Mouse (Mus musculus) gastrocnemius, adult 2 months (tissue): ENCODE data around the gene Ovgp1. TPM values are rescaled to one million over a fixed set of nuclear protein-coding genes. Genes with fewer than 3 reads are reported as not detected.
"Not testable (repeated sequence)": the region's sequence is repeated elsewhere in the genome, so short reads cannot be mapped to it uniquely, and the experiment has no call there.

Experiments used
- DNase-seq: peaks from one replicate; pipeline ENCODE4 v3.0.0; 2022
- H3K27ac ChIP-seq: fragments of 200-600 bp; 2 replicates; pipeline ENCODE4 v1.8.1; 2022; ENCODE audit warnings: mild to moderate bottlenecking
- H3K4me3 ChIP-seq: fragments of 200-600 bp; 2 replicates; pipeline ENCODE4 v1.8.1; 2022; ENCODE audit warnings: mild to moderate bottlenecking, moderate library complexity
- CTCF ChIP-seq: fragments of 200-600 bp; IDR thresholded peaks from 2 replicates; pipeline ENCODE4 v1.8.1; 2022; ENCODE audit warnings: antibody characterized with exemption, mild to moderate bottlenecking, moderate library complexity
- intact Hi-C: fragments of 180-260 bp; cut with DNase I; formaldehyde crosslinking; loops from one replicate; pipeline ENCODE4 v1.15.1; 2025
- total RNA-seq, 2 experiments: library from RNA; stranded (reverse); gene quantifications; 2 replicates each; pipeline ENCODE4 v1.2.3; 2021

The Ovgp1 gene
- total RNA-seq, 2 experiments from 2014 or later: 0.82 to 1.1 TPM

GRCm38 (mm10) chr3:105958204-105958603, 15.3 kb upstream of the Ovgp1 start:
- peak overlapping the region; percentile 99 for H3K4me3 ChIP-seq
- intact Hi-C loops: loop anchor here (5.0 to 10.0 kb wide), 2 partner anchors 271 to 1513 kb away; partner anchors contain the start of gene Ddx20
- DNase-seq: no peak
- peak overlapping the region; percentile 100 for H3K27ac ChIP-seq
- TF ChIP-seq CTCF: no peak

- TF ChIP-seq CTCF: no peak
Measured at GRCm38 (mm10) chr3:105958974-105959580, 14.4 kb upstream of the Ovgp1 start, which contains the start of gene Wdr77. TSS of gene Wdr77 (plus strand) at chr3:105959369.

GRCm38 (mm10) chr3:105959585-105959984, 13.9 kb upstream of the Ovgp1 start:
- no peak for TF ChIP-seq CTCF

More at GRCm38 (mm10) chr3:105958974-105959580, 14.4 kb upstream of the Ovgp1 start, which contains the start of gene Wdr77:
- intact Hi-C loops: loop anchor here (5.0 to 10.0 kb wide), 2 partner anchors 272 to 1514 kb away; partner anchors contain the start of gene Ddx20
- Histone ChIP-seq H3K4me3 (peak within 1 kb of the TSS; percentile 99), H3K27ac (peak within 1 kb of the TSS; percentile 100)
- peak; percentile 97 for DNase-seq

GRCm38 (mm10) chr3:105959999-105960398, 13.5 kb upstream of the Ovgp1 start, which contains the start of gene Atp5f1:
TSS of gene Atp5f1 (minus strand) at chr3:105960099.
- no peak for DNase-seq
- H3K27ac ChIP-seq: peak within 1 kb of the TSS; percentile 100
- intact Hi-C loops: loop anchor here (5.0 to 10.0 kb wide), 3 partner anchors 273 to 1515 kb away; partner anchors contain the start of genes Cept1, Ddx20 and Dram2
- peak within 1 kb of the TSS; percentile 99 for H3K4me3 ChIP-seq
- TF ChIP-seq CTCF: no peak

More at GRCm38 (mm10) chr3:105959585-105959984, 13.9 kb upstream of the Ovgp1 start:
- H3K4me3 ChIP-seq: peak overlapping the region; percentile 99
- intact Hi-C loops: loop anchor here (5.0 to 10.0 kb wide), 2 partner anchors 272 to 1515 kb away; partner anchors contain the start of gene Ddx20
- peak overlapping the region; percentile 100 for H3K27ac ChIP-seq
- DNase-seq: no peak

GRCm38 (mm10) chr3:105960700-105961099, 12.8 kb upstream of the Ovgp1 start:
- H3K27ac ChIP-seq: no peak overlapping the region
- DNase-seq: no peak
- no peak overlapping the region for H3K4me3 ChIP-seq
- intact Hi-C loops: loop anchor here (10.0 kb wide), 1 partner anchor 584 kb away; the partner anchor contains the start of genes Cept1 and Dram2
- TF ChIP-seq CTCF: peak; percentile 39

- DNase-seq: no peak
- intact Hi-C loops: no loop called here
- no peak overlapping the region for H3K27ac ChIP-seq
- TF ChIP-seq CTCF: no peak
- H3K4me3 ChIP-seq: no peak overlapping the region
Measured at GRCm38 (mm10) chr3:105971831-105972446, 1.6 kb upstream of the Ovgp1 start.

- intact Hi-C loops: no loop called here
- H3K27ac ChIP-seq: no peak overlapping the region
- no peak for DNase-seq
- no peak overlapping the region for H3K4me3 ChIP-seq
- TF ChIP-seq CTCF: no peak
Measured at GRCm38 (mm10) chr3:105974174-105974573, 663 bp downstream of the Ovgp1 start.

GRCm38 (mm10) chr3:105989611-105990010, 16.1 kb downstream of the Ovgp1 start:
- not testable (repeated sequence) for H3K27ac ChIP-seq, H3K4me3 ChIP-seq, DNase-seq
- intact Hi-C loops: loop anchor here (5.0 kb wide), 1 partner anchor 458 kb away; no protein-coding TSS in a partner anchor

GRCm38 (mm10) chr3:105991653-105992283, 18.3 kb downstream of the Ovgp1 start:
- intact Hi-C loops: loop anchor here (5.0 kb wide), 1 partner anchor 456 kb away; no protein-coding TSS in a partner anchor
- DNase-seq: peak; percentile 32
- TF ChIP-seq CTCF: peak; percentile 82

GRCm38 (mm10) chr3:105994730-105995129, 21.2 kb downstream of the Ovgp1 start:
- intact Hi-C loops: loop anchor here (5.0 kb wide), 1 partner anchor 453 kb away; no protein-coding TSS in a partner anchor
- Histone ChIP-seq H3K4me3 (no peak overlapping the region), H3K27ac (no peak overlapping the region)
- DNase-seq: no peak
- no peak for TF ChIP-seq CTCF

More at GRCm38 (mm10) chr3:105991653-105992283, 18.3 kb downstream of the Ovgp1 start:
- Histone ChIP-seq H3K27ac (no peak overlapping the region), H3K4me3 (no peak overlapping the region)

GRCm38 (mm10) chr3:106000707-106001375, 27.3 kb downstream of the Ovgp1 start:
- no peak overlapping the region for H3K27ac ChIP-seq
- TF ChIP-seq CTCF: no peak
- H3K4me3 ChIP-seq: 0 out of 2 replicates have a peak overlapping the region, but pooled peaks have one; percentile 17
- intact Hi-C loops: no loop called here
- no peak for DNase-seq
